ENCODE assay signal across 27 mouse cellular contexts in the genomic region with DNA sequence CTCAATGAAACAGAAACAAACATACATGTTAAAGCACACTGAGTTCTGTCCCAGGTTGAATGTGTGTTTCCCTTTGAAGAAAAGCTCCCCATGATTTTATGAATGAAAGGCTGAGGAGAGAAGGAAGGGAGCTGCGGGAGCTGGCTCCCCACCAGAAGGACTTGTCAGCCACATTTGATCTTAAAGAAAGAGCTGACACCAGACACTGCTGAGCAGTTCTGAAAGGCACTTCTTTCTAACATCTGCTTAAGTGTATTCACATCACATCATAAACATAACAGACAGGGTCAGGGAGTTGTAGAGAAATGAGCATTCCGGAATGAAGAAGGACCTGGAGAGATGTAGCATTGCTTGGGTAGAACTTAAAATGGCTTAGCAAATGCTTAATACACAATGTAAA.
DNase-seq lines count a peak whose midpoint lies in the region; ATAC-seq and TF ChIP-seq lines count a peak whose summit lies in the region.
"Had no signal": no experiment of that assay in that cellular context is flagged by ENCODE, and none has a peak within 500 bp of the region (broad histone marks: within the 10 kb centered on the region; RNA-seq: fewer than 3 reads in every experiment).

No protein-coding gene starts in this region.

- no peak overlapping the region for H3K4me2 ChIP-seq in forebrain, embryonic 14.5 days (ENCODE audit: low read length)
- no peak overlapping the region for H3K4me2 ChIP-seq in forebrain, embryonic 12.5 days
- H3K4me2 ChIP-seq in lung, embryonic 14.5 days: no peak overlapping the region
- H3K4me2 ChIP-seq in kidney, embryonic 16.5 days (replicated peaks; ENCODE audit: low read depth, low read length): no peak overlapping the region
- H3K4me2 ChIP-seq: embryonic facial prominence, embryonic 13.5 days; heart, embryonic 13.5 days; hindbrain, embryonic 12.5 days; hindbrain, embryonic 15.5 days had no signal

- no peak for ATAC-seq in forebrain, embryonic 14.5 days
- ATAC-seq in forebrain, embryonic 12.5 days (ENCODE audit: low FRiP score): no peak
- ATAC-seq in lung, embryonic 14.5 days (ENCODE audit: insufficient read depth): peak; percentile 62; the same call in 1 of the 2 replicates
- no peak for ATAC-seq in kidney, embryonic 16.5 days (ENCODE audit: low FRiP score, low TSS enrichment)
- ATAC-seq: activated CD4-positive, CD25-positive, alpha-beta regulatory T cell, adult 4 months; CD4-positive, CD25-positive, alpha-beta regulatory T cell, adult 4 months; forebrain, embryonic 16.5 days; inflammation-experienced regulatory T-cells, adult 6 months; intestine, embryonic 16.5 days had no signal

- no peaks in the 10 kb centered on the region for H3K27me3 ChIP-seq in forebrain, embryonic 14.5 days (replicated peaks; ENCODE audit: control insufficient read depth, insufficient read depth, low read length)
- peaks cover 6% of the 10 kb centered on the region for H3K27me3 ChIP-seq in forebrain, embryonic 12.5 days
- H3K27me3 ChIP-seq in lung, embryonic 14.5 days (ENCODE audit: insufficient read depth, low read length): no peaks in the 10 kb centered on the region
- H3K27me3 ChIP-seq in kidney, embryonic 16.5 days (ENCODE audit: insufficient read depth, low read length): peaks cover 3% of the 10 kb centered on the region; the same call in 1 of the 2 replicates
- H3K27me3 ChIP-seq: heart, embryonic 13.5 days had no signal

- no peak overlapping the region for H3K4me3 ChIP-seq in forebrain, embryonic 14.5 days (ENCODE audit: low read depth, low read length)
- H3K4me3 ChIP-seq in forebrain, embryonic 12.5 days (replicated peaks): no peak overlapping the region
- no peak overlapping the region for H3K4me3 ChIP-seq in lung, embryonic 14.5 days (ENCODE audit: low read depth, low read length)
- no peak overlapping the region for H3K4me3 ChIP-seq in kidney, embryonic 16.5 days (ENCODE audit: low read length)
- H3K4me3 ChIP-seq: embryonic facial prominence, embryonic 10.5 days; embryonic facial prominence, embryonic 13.5 days; erythroblast, embryonic 14.5 days; heart, adult 2 months; heart, embryonic 10.5 days; heart, embryonic 13.5 days; hindbrain, embryonic 12.5 days; hindbrain, embryonic 15.5 days had no signal

- TF ChIP-seq CTCF in lung, embryonic 14.5 days (IDR thresholded peaks at IDR 0.05; ENCODE audit: low read depth): no peak
- no peak for TF ChIP-seq CTCF in brain, embryonic 14.5 days (IDR thresholded peaks at IDR 0.05; ENCODE audit: borderline replicate concordance, extremely low read depth, insufficient read depth, insufficient read length)

- H3K9me3 ChIP-seq in forebrain, embryonic 14.5 days (replicated peaks; ENCODE audit: control insufficient read depth, low read length): no peaks in the 10 kb centered on the region
- no peaks in the 10 kb centered on the region for H3K9me3 ChIP-seq in forebrain, embryonic 12.5 days
- H3K9me3 ChIP-seq in lung, embryonic 14.5 days (ENCODE audit: low read depth, low read length): no peaks in the 10 kb centered on the region
- peaks cover 3% of the 10 kb centered on the region; the same call in 1 of the 2 replicates for H3K9me3 ChIP-seq in kidney, embryonic 16.5 days (ENCODE audit: low read length)
- H3K9me3 ChIP-seq: embryonic facial prominence, embryonic 13.5 days; heart, embryonic 10.5 days; heart, embryonic 13.5 days; hindbrain, embryonic 15.5 days had no signal

- H3K9ac ChIP-seq in forebrain, embryonic 14.5 days (ENCODE audit: low read length): no peak overlapping the region
- H3K9ac ChIP-seq in forebrain, embryonic 12.5 days: no peak overlapping the region
- no peak overlapping the region for H3K9ac ChIP-seq in lung, embryonic 14.5 days
- H3K9ac ChIP-seq in kidney, embryonic 16.5 days (replicated peaks; ENCODE audit: low read length): no peak overlapping the region
- H3K9ac ChIP-seq: embryonic facial prominence, embryonic 13.5 days; heart, embryonic 13.5 days; hindbrain, embryonic 12.5 days; hindbrain, embryonic 15.5 days had no signal

- H3K4me1 ChIP-seq in forebrain, embryonic 14.5 days (ENCODE audit: control insufficient read depth, insufficient read depth, low read length): no peaks in the 10 kb centered on the region
- no peaks in the 10 kb centered on the region for H3K4me1 ChIP-seq in forebrain, embryonic 12.5 days
- H3K4me1 ChIP-seq in lung, embryonic 14.5 days (ENCODE audit: insufficient read depth): no peaks in the 10 kb centered on the region
- no peaks in the 10 kb centered on the region for H3K4me1 ChIP-seq in kidney, embryonic 16.5 days (ENCODE audit: insufficient read depth, low read length)
- H3K4me1 ChIP-seq: embryonic facial prominence, embryonic 10.5 days; embryonic facial prominence, embryonic 13.5 days; heart, embryonic 10.5 days; hindbrain, embryonic 12.5 days; hindbrain, embryonic 15.5 days had no signal

- TF ChIP-seq POLR2A in brain, embryonic 14.5 days (IDR thresholded peaks at IDR 0.05; ENCODE audit: borderline replicate concordance, extremely low read depth, insufficient read depth, insufficient read length, poor library complexity, severe bottlenecking): no peak

- 66% methylated on average over 2 of the region's 2 CpGs for WGBS in forebrain, embryonic 14.5 days
- WGBS in forebrain, embryonic 12.5 days: 70% methylated on average over 2 of the region's 2 CpGs
- WGBS in lung, embryonic 14.5 days: 26% methylated on average over 2 of the region's 2 CpGs
- WGBS in kidney, embryonic 16.5 days: 50% methylated on average over 2 of the region's 2 CpGs

- H3K36me3 ChIP-seq in forebrain, embryonic 14.5 days (ENCODE audit: control insufficient read depth, insufficient read depth, low read length): no peaks in the 10 kb centered on the region
- H3K36me3 ChIP-seq in forebrain, embryonic 12.5 days (replicated peaks): no peaks in the 10 kb centered on the region
- no peaks in the 10 kb centered on the region for H3K36me3 ChIP-seq in lung, embryonic 14.5 days (ENCODE audit: insufficient read depth)
- H3K36me3 ChIP-seq in kidney, embryonic 16.5 days (ENCODE audit: insufficient read depth, low read length): no peaks in the 10 kb centered on the region
- H3K36me3 ChIP-seq: embryonic facial prominence, embryonic 10.5 days; embryonic facial prominence, embryonic 13.5 days; heart, embryonic 10.5 days; heart, embryonic 13.5 days; hindbrain, embryonic 12.5 days; hindbrain, embryonic 15.5 days had no signal

- no peak overlapping the region for H3K27ac ChIP-seq in forebrain, embryonic 14.5 days (ENCODE audit: low read depth, low read length)
- H3K27ac ChIP-seq in forebrain, embryonic 12.5 days: no peak overlapping the region
- no peak overlapping the region for H3K27ac ChIP-seq in lung, embryonic 14.5 days (ENCODE audit: low read depth)
- H3K27ac ChIP-seq in kidney, embryonic 16.5 days (ENCODE audit: low read length): no peak overlapping the region
- H3K27ac ChIP-seq: embryonic facial prominence, embryonic 10.5 days; embryonic facial prominence, embryonic 13.5 days; heart, adult 2 months; heart, embryonic 10.5 days; heart, embryonic 13.5 days; hindbrain, embryonic 12.5 days; hindbrain, embryonic 15.5 days had no signal

- DNase-seq in forebrain, embryonic 14.5 days (ENCODE audit: low spot score): peak; percentile 11
- DNase-seq in lung, embryonic 14.5 days: peak; percentile 36
- no peak for DNase-seq in lung, adult 18-20 months
- DNase-seq in NIH3T3 (ENCODE audit: low read depth): peak; percentile 4
- peak; percentile 58 for DNase-seq in brain, embryonic 14.5 days (ENCODE audit: low read depth)
- DNase-seq: adrenal gland, adult 8-10 months; adrenal gland, postnatal 25 days; cerebellum, adult 18-20 months; cerebellum, adult 9-10 months; cerebellum, postnatal 14 days; gastrocnemius, postnatal 10 days; gastrocnemius, postnatal 36 days; heart, adult 2 months had no signal

Comparison
In these comparisons a context has a peak if more than half of its experiments do, and no peak if none do; other contexts are left out.
1. DNase-seq: peak in forebrain, embryonic 14.5 days (single experiment), lung, embryonic 14.5 days (single experiment), NIH3T3 (single experiment) and brain, embryonic 14.5 days (single experiment); none in lung, adult 18-20 months (0 of 2).